Mouse (Mus musculus) neural tube, embryonic 15.5 days (tissue): ENCODE results near the gene Zfp804a. TPM values are rescaled to one million over a fixed set of nuclear protein-coding genes. Genes with fewer than 3 reads are reported as not detected.

Experiments
- ATAC-seq: fragments of 200-750 bp; cut with Nextera tagmentation; 2 replicates; pipeline ENCODE4 v1.8.0; 2017; ENCODE audit warnings: mild to moderate bottlenecking, moderate TSS enrichment, moderate library complexity; ENCODE audit not compliant: low FRiP score
- H3K27ac ChIP-seq: fragments of 300-500 bp; sonication (generic); replicated peaks from 2 replicates; pipeline ENCODE4 v1.5.1; 2015; ENCODE audit warnings: mild to moderate bottlenecking, inconsistent platforms
- H3K27me3 ChIP-seq: fragments of 300-500 bp; sonication (generic); replicated peaks from 2 replicates; pipeline ENCODE4 v1.6.1; 2015; ENCODE audit warnings: inconsistent platforms
- H3K36me3 ChIP-seq: fragments of 300-500 bp; sonication (generic); 2 replicates; pipeline ENCODE4 v1.6.1; 2015; ENCODE audit warnings: inconsistent platforms
- H3K4me1 ChIP-seq: fragments of 300-500 bp; sonication (generic); 2 replicates; pipeline ENCODE4 v1.6.1; 2015; ENCODE audit warnings: inconsistent platforms
- H3K4me2 ChIP-seq: fragments of 300-500 bp; sonication (generic); 2 replicates; pipeline ENCODE4 v1.6.1; 2015; ENCODE audit warnings: inconsistent platforms, mild to moderate bottlenecking, moderate library complexity
- H3K4me3 ChIP-seq: fragments of 300-500 bp; sonication (generic); replicated peaks from 2 replicates; pipeline ENCODE4 v1.5.1; 2015; ENCODE audit warnings: mild to moderate bottlenecking, inconsistent platforms
- H3K9ac ChIP-seq: fragments of 300-500 bp; sonication (generic); replicated peaks from 2 replicates; pipeline ENCODE4 v1.6.1; 2015; ENCODE audit warnings: mild to moderate bottlenecking, inconsistent platforms
- H3K9me3 ChIP-seq: fragments of 300-500 bp; sonication (generic); replicated peaks from 2 replicates; pipeline ENCODE4 v1.6.1; 2016; ENCODE audit warnings: inconsistent platforms
- WGBS: fragments of 180-500 bp; shearing (Covaris S2); methylation state at CpG from one replicate; pipeline ENCODE4 v1.1.7; 2015; ENCODE audit warnings: mixed read lengths; 5-methylcytosine and 5-hydroxymethylcytosine counted together
- polyA plus RNA-seq: library from polyadenylated mRNA; unstranded; fragments of >200 nt; fragmentation: Nextera tagmentation; extraction: Ambion mirVana; gene quantifications from 2 replicates; pipeline ENCODE4 v1.2.1, GENCODE M21; 2015

Zfp804a gene
- polyA plus RNA-seq, 1 experiment from 2014 or later: 12.3 TPM

GRCm38 (mm10) chr2:82282591-82283269, 229.7 kb downstream of the Zfp804a start:
- no peak overlapping the region for H3K9ac ChIP-seq
- H3K4me1 ChIP-seq: no peaks in the 10 kb centered on the region
- H3K4me2 ChIP-seq: no peak overlapping the region
- 69% methylated on average over 2 of the region's 2 CpGs for WGBS
- H3K36me3 ChIP-seq: no peaks in the 10 kb centered on the region
- no peaks in the 10 kb centered on the region for H3K9me3 ChIP-seq
- no peaks in the 10 kb centered on the region for H3K27me3 ChIP-seq
- no peak overlapping the region for H3K27ac ChIP-seq
- peak; percentile 70 for ATAC-seq
- H3K4me3 ChIP-seq: no peak overlapping the region

- H3K36me3 ChIP-seq: no peaks in the 10 kb centered on the region
- no peak overlapping the region for H3K9ac ChIP-seq
- H3K9me3 ChIP-seq: no peaks in the 10 kb centered on the region
- no peaks in the 10 kb centered on the region for H3K27me3 ChIP-seq
- H3K4me3 ChIP-seq: no peak overlapping the region
- 72% methylated on average over 2 of the region's 2 CpGs for WGBS
- no peak overlapping the region for H3K4me2 ChIP-seq
- no peak for ATAC-seq
- H3K4me1 ChIP-seq: no peaks in the 10 kb centered on the region
- no peak overlapping the region for H3K27ac ChIP-seq
Measured at GRCm38 (mm10) chr2:82294932-82295493, 242.0 kb downstream of the Zfp804a start.
